Mouse (Mus musculus) neural tube, embryonic 11.5 days (tissue): ENCODE measurements around the gene Atxn1. TPM values are rescaled to one million over a fixed set of nuclear protein-coding genes. Genes with fewer than 3 reads are reported as not detected.

Experiments used
- ATAC-seq: fragments of 200-750 bp; cut with Nextera tagmentation; 2 replicates; pipeline ENCODE4 v1.8.0; 2017; ENCODE audit warnings: moderate number of reproducible peaks, mild to moderate bottlenecking, moderate TSS enrichment, moderate library complexity; ENCODE audit not compliant: insufficient read depth, low FRiP score, low TSS enrichment
- DNase-seq: peaks from one replicate; pipeline ENCODE4 v3.0.0-alpha.2; 2015; ENCODE audit warnings: low spot score
- H3K27ac ChIP-seq: fragments of 300-500 bp; sonication (generic); 2 replicates; pipeline ENCODE4 v1.5.1; 2014; ENCODE audit warnings: low read depth, mild to moderate bottlenecking, low read length
- H3K27me3 ChIP-seq: fragments of 300-500 bp; sonication (generic); 2 replicates; pipeline ENCODE4 v1.6.1; 2014; ENCODE audit warnings: mild to moderate bottlenecking, low read length, mixed read lengths; ENCODE audit not compliant: control insufficient read depth, insufficient read depth
- H3K36me3 ChIP-seq: fragments of 300-500 bp; sonication (generic); 2 replicates; pipeline ENCODE4 v1.6.1; 2014; ENCODE audit warnings: mild to moderate bottlenecking, low read length, moderate library complexity, mixed read lengths; ENCODE audit not compliant: control insufficient read depth, insufficient read depth
- H3K4me1 ChIP-seq: fragments of 300-500 bp; sonication (generic); 2 replicates; pipeline ENCODE4 v1.6.1; 2014; ENCODE audit warnings: low read length, mixed read lengths; ENCODE audit not compliant: control insufficient read depth, insufficient read depth
- H3K4me2 ChIP-seq: fragments of 300-500 bp; sonication (generic); 2 replicates; pipeline ENCODE4 v1.6.1; 2014; ENCODE audit warnings: low read depth, mild to moderate bottlenecking, moderate library complexity
- H3K4me3 ChIP-seq: fragments of 300-500 bp; sonication (generic); 2 replicates; pipeline ENCODE4 v1.5.1; 2014; ENCODE audit warnings: low read depth, low read length
- H3K9ac ChIP-seq: fragments of 300-500 bp; sonication (generic); 2 replicates; pipeline ENCODE4 v1.6.1; 2014; ENCODE audit warnings: mild to moderate bottlenecking, low read length
- H3K9me3 ChIP-seq: fragments of 300-500 bp; sonication (generic); 2 replicates; pipeline ENCODE4 v1.6.1; 2016; ENCODE audit warnings: low read length; ENCODE audit not compliant: control insufficient read depth
- WGBS: fragments of 180-500 bp; shearing (Covaris S2); extraction: QIAGEN DNeasy Blood & Tissue Kit; methylation state at CpG from one replicate; pipeline ENCODE4 v1.1.7; 2014; 5-methylcytosine and 5-hydroxymethylcytosine counted together
- polyA plus RNA-seq: library from polyadenylated mRNA; unstranded; fragments of >200 nt; fragmentation: Nextera tagmentation; extraction: Ambion mirVana; gene quantifications from 2 replicates; pipeline ENCODE4 v1.2.1, GENCODE M21; 2014

The Atxn1 gene
- polyA plus RNA-seq, 1 experiment from 2014 or later: 1.1 TPM

GRCm38 (mm10) chr13:45965594-45966432 lies 1.0 kb upstream of the Atxn1 start:
- no peaks in the 10 kb centered on the region for H3K9me3 ChIP-seq
- no peaks in the 10 kb centered on the region for H3K36me3 ChIP-seq
- H3K4me3 ChIP-seq: peak overlapping the region; percentile 82
- peaks cover 5% of the 10 kb centered on the region; the same call in 1 of the 2 replicates for H3K4me1 ChIP-seq
- H3K9ac ChIP-seq: no peak overlapping the region
- H3K27ac ChIP-seq: no peak overlapping the region
- H3K27me3 ChIP-seq: 0 out of 2 replicates have a peak, but pooled peaks cover 2% of the 10 kb centered on the region
- DNase-seq (peak; percentile 29), ATAC-seq (no peak)
- peak overlapping the region; percentile 80 for H3K4me2 ChIP-seq
- WGBS: under 1% methylated on average over 41 of the region's 41 CpGs

GRCm38 (mm10) chr13:45964331-45964852 lies 416 bp downstream of the Atxn1 start:
- H3K4me2 ChIP-seq: peak overlapping the region; percentile 80
- ATAC-seq: peak; percentile 68

GRCm38 (mm10) chr13:45963497-45964330 lies 1.1 kb downstream of the Atxn1 start:
- Histone ChIP-seq H3K4me2 (peak overlapping the region; percentile 80), H3K9ac (peak overlapping the region; percentile 85), H3K4me3 (peak overlapping the region; percentile 82), H3K27ac (peak overlapping the region; percentile 94), H3K4me1 (peaks cover 5% of the 10 kb centered on the region; the same call in 1 of the 2 replicates), H3K9me3 (no peaks in the 10 kb centered on the region), H3K36me3 (no peaks in the 10 kb centered on the region), H3K27me3 (0 out of 2 replicates have a peak, but pooled peaks cover 2% of the 10 kb centered on the region)
- ATAC-seq (peak; percentile 55), DNase-seq (peak; percentile 84)
- WGBS: under 1% methylated on average over 45 of the region's 95 CpGs

More at GRCm38 (mm10) chr13:45964331-45964852, 416 bp downstream of the Atxn1 start:
- peak; percentile 73 for DNase-seq
- no peaks in the 10 kb centered on the region for H3K9me3 ChIP-seq
- WGBS: 1% methylated on average over 15 of the region's 39 CpGs
- H3K9ac ChIP-seq: peak overlapping the region; percentile 85
- H3K4me1 ChIP-seq: peaks cover 5% of the 10 kb centered on the region; the same call in 1 of the 2 replicates
- H3K36me3 ChIP-seq: no peaks in the 10 kb centered on the region
- H3K27ac ChIP-seq: peak overlapping the region; percentile 94
- H3K27me3 ChIP-seq: 0 out of 2 replicates have a peak, but pooled peaks cover 2% of the 10 kb centered on the region
- peak overlapping the region; percentile 82 for H3K4me3 ChIP-seq

GRCm38 (mm10) chr13:45962776-45963175 lies 2.0 kb downstream of the Atxn1 start:
- peaks cover 5% of the 10 kb centered on the region; the same call in 1 of the 2 replicates for H3K4me1 ChIP-seq

GRCm38 (mm10) chr13:45961871-45962630 lies 2.8 kb downstream of the Atxn1 start:
- no peak overlapping the region for H3K4me3 ChIP-seq
- WGBS: 11% methylated on average over 9 of the region's 9 CpGs
- peaks cover 5% of the 10 kb centered on the region; the same call in 1 of the 2 replicates for H3K4me1 ChIP-seq
- no peaks in the 10 kb centered on the region for H3K9me3 ChIP-seq
- H3K9ac ChIP-seq: no peak overlapping the region
- no peak for ATAC-seq
- DNase-seq: peak; percentile 35
- peak overlapping the region; percentile 6; the same call in 1 of the 2 replicates for H3K4me2 ChIP-seq
- H3K27me3 ChIP-seq: 0 out of 2 replicates have a peak, but pooled peaks cover 2% of the 10 kb centered on the region
- H3K36me3 ChIP-seq: no peaks in the 10 kb centered on the region
- no peak overlapping the region for H3K27ac ChIP-seq

More at GRCm38 (mm10) chr13:45962776-45963175, 2.0 kb downstream of the Atxn1 start:
- Histone ChIP-seq H3K4me2 (peak overlapping the region; percentile 80), H3K9me3 (no peaks in the 10 kb centered on the region), H3K27me3 (0 out of 2 replicates have a peak, but pooled peaks cover 2% of the 10 kb centered on the region), H3K9ac (peak overlapping the region; percentile 85; the same call in 1 of the 2 replicates), H3K36me3 (no peaks in the 10 kb centered on the region), H3K4me3 (peak overlapping the region; percentile 82), H3K27ac (no peak overlapping the region)
- WGBS: 9% methylated on average over 5 of the region's 5 CpGs
- no peak for ATAC-seq
- no peak for DNase-seq

GRCm38 (mm10) chr13:45960311-45960965 lies 4.4 kb downstream of the Atxn1 start:
- Histone ChIP-seq H3K27ac (no peak overlapping the region), H3K9me3 (no peaks in the 10 kb centered on the region), H3K27me3 (0 out of 2 replicates have a peak, but pooled peaks cover 2% of the 10 kb centered on the region), H3K9ac (no peak overlapping the region), H3K36me3 (no peaks in the 10 kb centered on the region), H3K4me1 (peaks cover 3% of the 10 kb centered on the region; the same call in 1 of the 2 replicates), H3K4me3 (no peak overlapping the region), H3K4me2 (no peak overlapping the region)
- DNase-seq (no peak), ATAC-seq (no peak)
- 67% methylated on average over 14 of the region's 14 CpGs for WGBS

- Histone ChIP-seq H3K27ac (no peak overlapping the region), H3K27me3 (0 out of 2 replicates have a peak, but pooled peaks cover 2% of the 10 kb centered on the region), H3K36me3 (no peaks in the 10 kb centered on the region), H3K9me3 (no peaks in the 10 kb centered on the region), H3K9ac (no peak overlapping the region), H3K4me3 (no peak overlapping the region), H3K4me2 (no peak overlapping the region), H3K4me1 (peaks cover 3% of the 10 kb centered on the region; the same call in 1 of the 2 replicates)
- no peak for DNase-seq
- 84% methylated on average over 4 of the region's 4 CpGs for WGBS
- ATAC-seq: no peak
Observed at GRCm38 (mm10) chr13:45958306-45958705, 6.5 kb downstream of the Atxn1 start.
